Mouse (Mus musculus) hindbrain, embryonic 11.5 days (tissue): ENCODE results near the gene Acot3. TPM values are rescaled to one million over a fixed set of nuclear protein-coding genes. Genes with fewer than 3 reads are reported as not detected.
"Not testable (repeated sequence)": the region's sequence is repeated elsewhere in the genome, so short reads cannot be mapped to it uniquely, and the experiment has no call there.

Source experiments
- ATAC-seq: fragments of 200-750 bp; cut with Nextera tagmentation; 2 replicates; pipeline ENCODE4 v1.8.0; 2017; ENCODE audit warnings: mild to moderate bottlenecking, moderate TSS enrichment, moderate library complexity; ENCODE audit not compliant: low FRiP score
- DNase-seq: peaks from one replicate; pipeline ENCODE4 v3.0.0-alpha.2; 2015; ENCODE audit warnings: low spot score
- H3K27ac ChIP-seq: fragments of 300-500 bp; sonication (generic); 2 replicates; pipeline ENCODE4 v1.5.1; 2014; ENCODE audit warnings: mild to moderate bottlenecking, low read depth, low read length
- H3K27me3 ChIP-seq: fragments of 300-500 bp; sonication (generic); 2 replicates; pipeline ENCODE4 v1.6.1; 2014; ENCODE audit warnings: mild to moderate bottlenecking, low read length, moderate library complexity, mixed read lengths; ENCODE audit not compliant: control insufficient read depth, insufficient read depth
- H3K36me3 ChIP-seq: fragments of 300-500 bp; sonication (generic); 2 replicates; pipeline ENCODE4 v1.6.1; 2014; ENCODE audit warnings: mild to moderate bottlenecking, low read length, moderate library complexity, mixed read lengths; ENCODE audit not compliant: control insufficient read depth, insufficient read depth
- H3K4me1 ChIP-seq: fragments of 300-500 bp; sonication (generic); replicated peaks from 2 replicates; pipeline ENCODE4 v1.6.1; 2014; ENCODE audit warnings: low read length, mixed read lengths; ENCODE audit not compliant: control insufficient read depth, insufficient read depth
- H3K4me2 ChIP-seq: fragments of 300-500 bp; sonication (generic); replicated peaks from 2 replicates; pipeline ENCODE4 v1.6.1; 2014; ENCODE audit warnings: mild to moderate bottlenecking, low read depth, low read length
- H3K4me3 ChIP-seq: fragments of 300-500 bp; sonication (generic); 2 replicates; pipeline ENCODE4 v1.5.1; 2014; ENCODE audit warnings: low read depth, low read length
- H3K9ac ChIP-seq: fragments of 300-500 bp; sonication (generic); 2 replicates; pipeline ENCODE4 v1.6.1; 2014; ENCODE audit warnings: low read depth, low read length
- H3K9me3 ChIP-seq: fragments of 300-500 bp; sonication (generic); 2 replicates; pipeline ENCODE4 v1.6.1; 2016; ENCODE audit warnings: low read length; ENCODE audit not compliant: control insufficient read depth
- WGBS: fragments of 180-500 bp; shearing (Covaris S2); extraction: QIAGEN DNeasy Blood & Tissue Kit; methylation state at CpG from one replicate; pipeline ENCODE4 v1.1.7; 2014; 5-methylcytosine and 5-hydroxymethylcytosine counted together
- polyA plus RNA-seq: library from polyadenylated mRNA; unstranded; fragments of >200 nt; fragmentation: Nextera tagmentation; extraction: Ambion mirVana; gene quantifications from 2 replicates; pipeline ENCODE4 v1.2.1, GENCODE M21; 2014

Gene Acot3
- polyA plus RNA-seq, 1 experiment from 2014 or later, result 0.37 TPM

DNA sequence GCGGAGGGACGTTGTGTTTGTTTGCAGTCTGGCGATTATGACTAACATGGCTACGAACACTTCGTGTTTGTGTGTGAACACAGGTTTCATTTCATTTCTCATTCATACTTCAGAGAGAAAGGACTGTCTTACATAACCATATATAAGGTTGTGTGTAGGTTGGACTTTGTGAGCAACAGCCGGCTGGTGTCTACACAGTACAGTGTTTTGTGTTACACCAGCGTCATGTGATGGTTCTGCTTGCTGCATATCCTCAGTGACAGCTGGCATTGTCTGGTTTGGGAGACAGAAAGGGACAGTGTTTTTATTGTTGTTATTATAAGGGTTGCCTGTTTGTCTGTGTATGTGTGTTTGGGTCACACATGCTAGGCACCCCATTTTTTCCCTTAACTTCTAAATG lies 38.2 kb upstream of the Acot3 start:
- Histone ChIP-seq H3K9me3 (no peaks in the 10 kb centered on the region), H3K4me1 (no peaks in the 10 kb centered on the region; the same call in 1 of the 2 replicates), H3K9ac (no peak overlapping the region), H3K27me3 (no peaks in the 10 kb centered on the region), H3K27ac (no peak overlapping the region), H3K4me3 (no peak overlapping the region), H3K4me2 (no peak overlapping the region), H3K36me3 (no peaks in the 10 kb centered on the region)
- no peak for DNase-seq
- 94% methylated on average over 7 of the region's 7 CpGs for WGBS
- no peak for ATAC-seq

DNA sequence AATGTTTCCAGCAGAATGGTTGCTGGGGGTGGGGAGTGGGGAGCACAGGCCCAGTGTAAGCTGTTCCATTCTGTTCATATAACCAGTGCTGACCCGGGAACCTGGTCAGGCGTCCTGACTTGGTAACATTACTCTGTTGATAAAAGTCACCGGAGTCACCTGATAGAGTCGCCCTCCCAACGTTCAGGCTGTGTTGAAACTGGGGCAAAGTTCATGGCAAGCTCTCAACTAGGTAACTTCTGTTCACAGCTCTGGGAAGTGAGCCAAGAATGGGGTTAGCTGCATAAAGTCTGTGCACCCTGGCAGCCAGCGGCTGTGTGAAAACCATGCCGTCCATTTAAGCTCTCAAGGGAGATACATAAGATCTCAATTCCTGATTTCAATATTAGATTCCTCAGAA lies 31.4 kb upstream of the Acot3 start:
- DNase-seq, H3K4me3 ChIP-seq, ATAC-seq, H3K4me1 ChIP-seq, H3K27me3 ChIP-seq, H3K9me3 ChIP-seq, H3K27ac ChIP-seq, H3K36me3 ChIP-seq, H3K4me2 ChIP-seq, H3K9ac ChIP-seq: not testable (repeated sequence)
- 79% methylated on average over 7 of the region's 7 CpGs for WGBS

DNA sequence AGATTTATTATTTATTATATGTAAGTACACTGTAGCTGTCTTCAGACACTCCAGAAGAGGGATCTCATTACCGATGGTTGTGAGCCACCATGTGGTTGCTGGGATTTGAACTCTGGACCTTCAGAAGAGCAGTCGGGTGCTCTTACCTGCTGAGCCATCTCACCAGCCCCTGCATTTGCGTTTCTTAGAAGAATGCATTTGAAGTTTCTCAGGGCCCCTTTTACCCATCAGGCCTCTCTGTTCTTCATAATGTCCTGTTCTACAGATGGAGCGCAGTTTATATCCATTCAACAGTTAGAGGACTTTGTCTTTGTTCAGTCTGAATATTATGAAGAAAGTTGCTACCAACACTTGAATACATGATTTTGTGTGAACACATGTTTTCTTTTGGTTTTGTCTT lies 29.7 kb upstream of the Acot3 start:
- not testable (repeated sequence) for H3K27me3 ChIP-seq, H3K36me3 ChIP-seq, DNase-seq, H3K9me3 ChIP-seq, H3K9ac ChIP-seq, H3K27ac ChIP-seq, ATAC-seq, H3K4me2 ChIP-seq, H3K4me3 ChIP-seq, H3K4me1 ChIP-seq
- 93% methylated on average over 4 of the region's 4 CpGs for WGBS

DNA sequence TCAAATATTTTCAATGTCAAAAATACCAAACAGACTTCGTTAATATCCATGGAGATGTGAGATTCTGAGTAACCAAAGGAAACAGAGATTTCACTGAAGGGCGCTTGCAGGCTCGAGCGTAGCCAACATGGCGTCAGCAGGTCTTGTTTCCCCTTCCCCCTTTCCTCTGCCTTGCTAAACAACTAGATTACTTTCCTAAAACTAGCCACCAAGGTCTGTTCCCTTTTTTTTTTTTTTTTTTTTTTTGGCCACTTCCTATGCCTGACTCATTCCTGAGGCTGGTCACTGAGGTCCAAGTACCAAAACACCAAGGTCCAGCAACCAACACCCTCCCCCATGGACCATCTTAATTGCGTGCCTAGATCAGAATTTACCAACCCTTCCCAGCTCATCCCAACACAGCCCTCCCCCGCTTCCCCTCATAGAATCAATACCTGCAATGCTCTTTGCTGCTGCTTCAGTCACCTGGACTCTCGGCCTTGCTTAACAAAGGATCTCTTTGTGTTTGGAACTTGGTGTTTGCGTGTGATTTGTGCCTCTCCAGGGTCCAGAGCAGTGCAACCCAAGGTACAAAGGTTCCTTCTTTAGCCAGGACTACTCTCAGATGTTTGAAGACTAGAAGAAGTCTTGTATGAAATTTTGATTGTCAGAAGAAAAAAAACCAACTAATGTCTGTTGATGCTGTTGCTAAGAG lies 28.7 kb upstream of the Acot3 start:
- no peak overlapping the region for H3K4me2 ChIP-seq
- H3K9me3 ChIP-seq, result no peaks in the 10 kb centered on the region
- WGBS, result 87% methylated on average over 9 of the region's 9 CpGs
- no peak overlapping the region for H3K27ac ChIP-seq
- no peak for ATAC-seq
- no peak for DNase-seq
- H3K4me1 ChIP-seq, result no peaks in the 10 kb centered on the region
- H3K36me3 ChIP-seq, result no peaks in the 10 kb centered on the region
- H3K27me3 ChIP-seq, result no peaks in the 10 kb centered on the region
- no peak overlapping the region for H3K4me3 ChIP-seq
- no peak overlapping the region for H3K9ac ChIP-seq

DNA sequence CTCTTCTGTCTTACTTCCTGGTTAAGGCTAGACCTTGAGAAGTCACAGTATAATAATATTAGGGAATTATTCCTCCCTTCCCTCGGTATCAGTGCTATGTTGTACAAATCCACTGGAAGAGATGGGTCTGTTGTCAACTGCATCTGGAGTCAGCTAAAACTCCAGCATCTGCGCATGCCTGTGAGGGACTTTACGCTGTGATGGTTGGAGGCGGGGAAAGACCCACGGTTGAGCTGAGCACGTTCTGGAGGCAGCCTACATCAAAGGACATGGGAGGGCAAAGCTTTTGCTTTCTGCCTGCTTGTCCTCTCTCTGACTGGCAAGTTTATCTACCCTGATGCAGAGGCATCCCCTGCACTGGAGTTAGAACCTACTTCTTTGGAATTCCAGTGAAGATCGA lies 26.1 kb upstream of the Acot3 start:
- no peak for ATAC-seq
- H3K4me2 ChIP-seq, result no peak overlapping the region
- 93% methylated on average over 7 of the region's 7 CpGs for WGBS
- no peak overlapping the region for H3K4me3 ChIP-seq
- no peak overlapping the region for H3K27ac ChIP-seq
- H3K27me3 ChIP-seq, result no peaks in the 10 kb centered on the region
- no peak overlapping the region for H3K9ac ChIP-seq
- H3K36me3 ChIP-seq, result no peaks in the 10 kb centered on the region
- DNase-seq, result no peak
- no peaks in the 10 kb centered on the region for H3K4me1 ChIP-seq
- H3K9me3 ChIP-seq, result no peaks in the 10 kb centered on the region

DNA sequence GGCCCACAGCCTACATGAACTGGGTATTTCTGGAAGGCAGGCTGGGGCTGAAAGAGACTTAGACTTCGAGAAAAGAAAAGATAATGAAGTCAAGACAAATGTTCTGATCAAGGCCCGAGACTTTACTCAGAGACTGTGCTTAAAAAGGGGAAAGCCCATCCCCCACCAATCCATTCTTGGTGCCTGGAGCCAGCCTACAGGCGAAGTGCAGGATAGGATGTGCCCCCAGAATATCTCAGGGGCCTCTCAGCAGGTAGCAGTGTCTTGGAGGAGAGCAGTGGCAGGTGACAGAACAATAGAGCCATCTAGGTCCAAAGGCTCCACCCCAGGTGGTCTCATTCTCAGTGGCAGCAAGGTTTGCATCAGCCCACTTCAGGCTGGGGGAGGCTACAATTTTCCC lies 23.6 kb upstream of the Acot3 start:
- H3K27me3 ChIP-seq, H3K4me2 ChIP-seq, H3K4me1 ChIP-seq, DNase-seq, H3K4me3 ChIP-seq, ATAC-seq, H3K9ac ChIP-seq, H3K9me3 ChIP-seq, H3K36me3 ChIP-seq, H3K27ac ChIP-seq: not testable (repeated sequence)
- 52% methylated on average over 3 of the region's 3 CpGs for WGBS

DNA sequence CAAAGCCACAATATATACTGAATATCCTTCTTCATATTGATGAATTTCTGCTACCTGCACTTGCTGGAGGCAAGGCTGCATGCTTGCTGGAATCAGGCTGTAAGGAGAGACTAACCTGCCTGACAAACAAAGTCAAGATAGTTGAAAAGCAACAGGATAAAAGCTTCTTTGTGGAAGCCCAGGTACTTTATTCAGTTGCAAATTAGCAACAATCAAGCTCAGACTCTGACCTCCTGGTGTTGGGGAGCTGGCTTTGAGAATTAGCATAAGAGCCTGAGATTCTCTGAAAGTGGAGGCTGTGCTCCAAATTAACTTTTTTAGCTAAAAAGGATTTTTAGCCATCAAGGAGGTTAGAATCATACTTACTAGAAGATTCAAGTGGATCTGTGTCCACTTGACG lies 22.9 kb upstream of the Acot3 start:
- H3K4me3 ChIP-seq, DNase-seq, H3K27me3 ChIP-seq, H3K36me3 ChIP-seq, ATAC-seq, H3K9me3 ChIP-seq, H3K9ac ChIP-seq, H3K4me2 ChIP-seq, H3K27ac ChIP-seq, H3K4me1 ChIP-seq: not testable (repeated sequence)
- 91% methylated on average over 1 of the region's 1 CpGs for WGBS

DNA sequence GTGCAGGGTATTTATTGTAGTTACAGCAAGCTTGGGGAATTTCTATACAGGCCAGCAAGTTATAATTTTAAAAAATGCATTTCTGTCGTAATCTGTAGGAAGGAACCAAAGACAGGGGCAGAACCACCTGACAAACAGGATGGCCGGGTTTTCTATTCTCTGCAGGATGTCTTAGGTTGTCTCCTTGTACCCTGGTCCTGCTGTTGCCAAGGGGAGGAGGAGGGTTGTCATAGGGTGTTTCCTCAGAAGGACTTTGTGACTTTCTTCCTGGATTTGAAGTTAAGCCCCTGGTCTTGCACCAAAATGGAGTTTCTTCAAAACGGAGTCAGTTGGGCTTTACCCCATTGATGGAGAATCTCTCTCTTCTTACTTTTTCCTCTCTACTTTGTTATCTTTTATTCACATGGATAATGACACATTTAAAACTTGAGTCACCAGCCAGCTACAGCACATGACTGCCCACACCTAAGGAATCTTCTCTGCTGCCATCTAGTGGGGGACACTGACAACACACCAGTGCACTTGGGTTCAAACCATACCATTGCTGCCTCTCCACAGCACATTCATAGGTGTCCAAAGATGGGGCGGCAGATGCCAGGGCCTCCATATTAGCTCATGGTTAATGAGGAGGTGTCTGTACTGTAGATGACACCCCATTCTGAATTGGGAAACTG lies 21.1 kb upstream of the Acot3 start:
- ATAC-seq (no peak), DNase-seq (peak; percentile 86)
- Histone ChIP-seq H3K9me3 (no peaks in the 10 kb centered on the region), H3K4me1 (no peaks in the 10 kb centered on the region), H3K36me3 (no peaks in the 10 kb centered on the region), H3K4me2 (no peak overlapping the region), H3K4me3 (no peak overlapping the region), H3K27me3 (no peaks in the 10 kb centered on the region), H3K27ac (no peak overlapping the region), H3K9ac (no peak overlapping the region)
- WGBS, result 76% methylated on average over 4 of the region's 4 CpGs

DNA sequence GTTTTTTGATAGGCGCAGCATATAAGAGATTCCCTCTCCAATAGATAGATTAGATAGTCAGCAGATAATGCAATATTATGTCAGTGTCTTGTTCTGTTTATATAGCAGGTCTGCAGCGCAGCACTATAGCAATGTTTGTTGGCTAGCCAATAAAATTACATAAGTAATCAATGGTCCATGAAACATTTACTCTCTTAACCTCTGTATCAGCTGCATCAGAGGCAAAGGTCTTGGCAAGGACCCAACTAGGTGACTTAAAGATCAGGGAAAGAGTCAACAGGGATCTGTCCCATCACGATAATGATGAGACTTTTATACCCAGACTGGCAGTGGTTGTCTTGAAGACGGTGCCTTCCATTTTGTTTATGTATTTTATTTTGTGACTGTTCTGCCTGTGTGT lies 19.1 kb upstream of the Acot3 start:
- 89% methylated on average over 4 of the region's 4 CpGs for WGBS
- no peak overlapping the region for H3K4me2 ChIP-seq
- H3K4me1 ChIP-seq, result no peaks in the 10 kb centered on the region
- H3K4me3 ChIP-seq, result no peak overlapping the region
- DNase-seq, result no peak
- no peak overlapping the region for H3K9ac ChIP-seq
- no peak overlapping the region for H3K27ac ChIP-seq
- ATAC-seq, result no peak
- no peaks in the 10 kb centered on the region for H3K36me3 ChIP-seq
- H3K9me3 ChIP-seq, result no peaks in the 10 kb centered on the region
- no peaks in the 10 kb centered on the region for H3K27me3 ChIP-seq
